Mouse (Mus musculus) left cerebral cortex, postnatal 4 days (tissue): Measurements from ENCODE around the gene Mical3. TPM values are rescaled to one million over a fixed set of nuclear protein-coding genes. Genes with fewer than 3 reads are reported as not detected.

Source experiments
- DNase-seq: peaks from one replicate; pipeline ENCODE4 v3.0.0-alpha.2; 2022
- intact Hi-C: fragments of 180-260 bp; cut with DNase I; formaldehyde crosslinking; loops from one replicate; pipeline ENCODE4 v1.15.1; 2025
- total RNA-seq, 2 experiments: library from RNA; stranded (reverse); gene quantifications; 2 replicates each; pipeline ENCODE4 v1.2.3; 2021

Gene Mical3
- total RNA-seq, 2 experiments from 2014 or later: 149 to 156 TPM

DNA sequence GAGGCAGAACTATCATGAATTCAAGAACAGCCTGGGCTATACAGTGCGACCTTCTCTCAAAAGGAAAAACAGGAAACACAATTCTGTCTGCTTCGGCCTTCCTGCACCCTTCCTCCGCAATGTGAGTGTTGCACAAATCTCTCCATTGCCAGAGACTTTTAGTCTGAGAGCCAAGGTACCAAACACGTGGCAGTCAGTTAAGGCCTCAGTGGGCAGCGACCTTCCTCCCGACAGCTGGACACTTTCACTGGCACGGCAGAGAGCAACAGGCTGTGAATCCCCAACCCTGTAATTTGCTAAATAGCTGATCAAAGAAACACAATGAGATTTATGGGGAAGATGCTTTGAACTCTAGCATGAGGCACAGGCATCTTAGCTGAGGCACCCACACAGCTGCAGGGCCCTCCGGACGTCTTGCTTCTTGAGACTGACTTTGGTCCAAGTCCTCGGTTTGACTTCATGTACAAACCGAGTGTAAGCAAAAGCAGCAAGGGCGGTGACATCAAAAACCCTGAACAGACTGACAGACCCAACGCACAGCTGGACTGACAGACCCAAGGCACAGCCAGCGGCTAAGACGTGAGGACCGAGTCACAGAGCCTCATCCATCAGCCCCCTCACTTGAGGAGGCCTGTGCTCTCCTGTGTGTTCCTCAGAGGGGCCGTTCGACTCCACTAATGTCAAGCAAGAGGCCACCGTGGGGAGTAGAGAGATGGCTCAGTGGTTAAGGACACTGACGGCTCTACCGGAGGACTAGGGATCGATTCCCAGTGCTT lies 73.4 kb downstream of the Mical3 start:
- no peak for DNase-seq
- intact Hi-C loops: no loop called here

DNA sequence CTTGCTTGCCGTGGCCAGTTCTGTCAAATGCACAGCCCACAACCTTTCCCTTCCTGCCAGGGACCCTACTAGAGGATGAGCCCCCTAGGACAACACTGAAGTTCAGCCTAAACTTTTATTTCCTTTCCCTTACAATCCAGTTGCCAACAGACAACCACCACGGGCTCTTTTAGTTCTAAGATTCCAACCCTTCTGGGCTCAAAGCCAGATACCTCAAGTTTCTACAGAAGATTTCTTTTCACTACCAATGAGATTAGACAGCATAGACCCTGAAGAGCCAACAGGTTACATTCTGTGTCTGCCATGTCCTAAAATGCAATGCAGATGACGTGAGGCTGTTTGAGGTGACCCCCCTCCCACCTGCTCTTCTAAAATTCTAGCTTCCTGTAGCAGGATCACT lies 75.3 kb downstream of the Mical3 start:
- intact Hi-C loops: no loop called here

DNA sequence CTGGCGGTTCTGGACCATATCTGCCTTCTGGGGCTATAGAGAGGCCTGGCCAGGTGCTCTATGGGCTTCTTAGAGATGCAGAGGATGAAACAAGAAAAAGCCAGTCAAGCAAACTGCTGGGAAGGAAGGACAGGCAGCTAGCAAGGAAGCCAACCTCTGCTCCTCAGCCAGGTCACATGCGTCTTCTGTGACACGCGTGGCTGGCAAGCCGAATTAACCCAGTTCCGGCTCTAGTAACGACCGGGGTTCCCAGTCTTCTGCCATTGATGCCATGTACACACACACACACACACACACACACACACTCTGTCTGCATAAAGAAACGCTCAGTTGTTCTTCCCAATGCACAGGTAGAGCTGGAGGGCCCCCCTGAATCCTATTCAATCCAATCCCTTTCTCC lies 75.9 kb downstream of the Mical3 start:
- intact Hi-C loops: no loop called here
- no peak for DNase-seq

More for the DNA sequence above, 75.3 kb downstream of the Mical3 start:
- DNase-seq: no peak

DNA sequence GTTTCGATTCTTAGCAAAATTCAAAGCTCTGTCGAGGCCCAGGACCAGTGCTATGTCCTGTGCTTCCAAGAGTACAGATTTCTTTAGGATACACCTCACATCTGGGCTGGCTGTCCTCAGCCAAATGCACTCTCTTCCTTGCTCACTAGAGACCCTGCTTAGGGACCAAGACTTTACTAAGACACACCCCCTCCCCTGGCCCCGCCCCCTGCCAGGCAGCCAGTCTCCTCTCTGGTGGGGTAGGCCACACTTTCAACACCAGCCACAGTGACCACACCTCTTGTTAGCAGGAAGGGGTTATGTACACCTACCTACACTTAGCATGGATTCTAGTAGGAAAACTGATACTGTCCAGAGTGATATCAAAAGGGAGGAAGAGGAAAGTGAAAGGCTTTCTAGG lies 76.5 kb downstream of the Mical3 start:
- no peak for DNase-seq
- intact Hi-C loops: no loop called here

DNA sequence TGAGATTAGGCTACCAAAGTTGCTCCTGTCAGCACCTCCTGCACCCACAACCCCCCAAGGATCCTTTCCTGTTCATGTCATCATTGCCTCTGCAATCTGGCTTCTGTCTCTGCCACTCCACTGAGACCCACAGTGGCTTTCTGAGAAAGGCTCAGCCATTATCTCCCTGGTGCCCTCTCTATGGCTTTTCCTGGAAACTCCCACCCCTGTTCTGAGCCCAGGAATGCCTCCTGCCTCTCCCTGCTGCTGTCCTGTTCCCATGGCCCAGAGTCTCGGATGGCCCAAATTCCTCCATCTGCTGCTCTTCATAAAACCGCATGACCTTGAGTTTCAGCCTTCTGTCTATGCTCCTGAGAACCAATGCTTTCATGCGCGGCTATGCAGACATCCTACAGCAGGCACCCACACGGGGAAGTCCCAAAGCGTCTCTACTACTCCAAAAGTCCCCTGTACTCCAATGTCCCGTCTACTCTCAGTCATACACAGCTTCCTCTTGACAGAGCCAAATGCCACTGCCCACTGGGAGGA lies 77.2 kb downstream of the Mical3 start:
- intact Hi-C loops: no loop called here
- DNase-seq: no peak

DNA sequence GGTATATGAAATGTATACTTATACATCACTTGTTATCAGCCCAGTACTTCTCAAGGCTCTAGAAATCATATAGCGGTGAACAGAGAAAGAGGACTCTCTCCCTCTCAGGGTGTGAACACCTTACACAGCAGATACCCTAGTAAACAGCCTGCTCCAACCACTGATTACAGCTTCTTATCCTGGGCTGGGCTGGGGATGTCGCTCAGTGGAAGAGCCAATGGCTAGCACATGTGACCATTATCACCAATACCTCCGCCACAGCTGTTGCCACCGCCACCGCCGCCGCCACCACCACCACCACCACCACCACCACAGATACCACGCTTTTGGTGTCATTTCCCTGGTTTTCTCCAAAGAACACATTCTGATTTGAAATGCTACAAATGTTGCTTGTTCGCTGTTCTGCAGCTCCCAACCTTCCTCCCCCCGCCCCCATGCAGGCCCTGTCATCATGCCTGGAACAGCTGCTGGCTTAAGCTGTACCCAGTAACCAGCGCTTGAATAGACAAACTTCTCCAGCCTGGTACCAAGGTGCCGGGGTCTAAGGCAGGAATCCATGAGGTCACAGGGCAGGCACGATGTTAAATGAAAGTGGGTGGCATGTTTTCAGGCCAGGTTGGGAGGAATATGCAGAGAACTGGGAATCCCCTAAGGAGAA lies 78.7 kb downstream of the Mical3 start:
- intact Hi-C loops: no loop called here
- DNase-seq: no peak

DNA sequence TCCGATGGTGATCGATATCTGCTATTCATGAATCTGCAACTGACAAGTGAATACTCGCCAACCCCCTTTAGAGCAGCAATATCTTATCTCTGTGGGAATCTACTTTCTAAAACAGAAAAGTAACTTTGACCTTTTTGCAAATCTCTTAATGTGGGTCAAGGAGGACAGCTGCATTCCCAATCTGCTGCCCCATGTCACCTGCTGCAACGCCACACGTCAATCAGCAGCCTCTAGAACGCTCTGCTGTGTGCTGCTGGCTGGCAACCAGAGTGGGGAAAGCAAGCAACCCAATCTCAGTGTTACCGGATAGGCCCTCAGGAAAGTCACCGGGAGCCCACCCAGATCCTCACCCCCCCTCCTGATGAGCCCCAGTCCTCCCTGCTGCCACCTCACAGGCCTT lies 79.4 kb downstream of the Mical3 start:
- intact Hi-C loops: no loop called here
- no peak for DNase-seq

DNA sequence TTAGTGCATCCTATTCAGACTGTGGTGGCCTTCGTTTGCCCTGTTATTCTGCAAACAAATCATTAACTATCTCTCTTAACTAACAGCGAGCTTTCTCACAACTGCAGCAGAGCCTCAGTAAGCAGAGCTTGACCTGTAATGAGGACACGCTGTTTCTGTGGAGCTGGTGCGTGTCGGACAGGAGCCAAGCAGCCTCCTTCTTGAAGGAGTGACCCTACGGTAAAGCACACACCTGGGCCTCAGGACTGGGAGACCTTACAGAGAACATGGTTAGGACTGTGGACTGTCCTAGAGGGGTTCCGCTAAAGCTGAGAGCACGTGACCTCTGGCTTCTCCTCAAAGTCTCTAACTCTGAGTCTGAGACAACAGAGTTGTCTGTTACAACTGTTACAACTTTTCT lies 82.1 kb downstream of the Mical3 start:
- DNase-seq: no peak
- intact Hi-C loops: no loop called here

DNA sequence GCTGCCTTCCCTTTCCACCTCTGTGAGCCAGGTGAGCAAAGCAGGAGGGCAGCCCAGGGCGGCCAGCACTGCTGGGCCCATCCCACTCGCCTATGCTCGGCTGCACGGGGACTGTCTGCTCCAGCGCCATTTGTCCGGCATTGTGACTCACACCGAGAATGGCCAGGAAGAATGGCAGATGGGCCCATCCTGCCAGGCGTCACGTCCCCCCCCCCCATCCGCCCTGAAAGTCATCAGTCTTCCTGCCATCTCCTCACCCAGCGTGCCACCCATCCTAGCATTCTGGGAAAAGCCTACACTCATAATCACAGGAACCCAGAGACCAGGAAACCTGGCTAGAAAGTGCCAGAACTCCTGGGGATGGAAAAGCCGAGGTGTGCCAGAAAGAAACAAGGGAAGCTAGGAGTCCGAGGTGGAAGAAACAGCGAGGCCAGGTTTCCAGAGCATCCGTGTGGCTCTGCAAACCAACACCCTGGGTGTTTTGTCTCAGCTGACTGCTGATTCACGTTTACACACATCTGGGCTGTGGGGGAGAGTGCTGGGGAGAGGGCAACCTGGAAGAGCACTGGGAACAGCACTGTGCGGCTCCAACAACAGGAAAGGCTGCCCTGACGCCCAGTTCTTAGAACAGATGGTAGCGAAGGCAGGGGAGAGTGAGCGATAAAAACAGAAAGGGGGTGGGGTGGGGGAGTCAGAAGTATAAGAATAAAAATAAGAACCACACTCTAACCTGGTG lies 85.3 kb downstream of the Mical3 start:
- intact Hi-C loops: no loop called here
- peak; percentile 44 for DNase-seq

DNA sequence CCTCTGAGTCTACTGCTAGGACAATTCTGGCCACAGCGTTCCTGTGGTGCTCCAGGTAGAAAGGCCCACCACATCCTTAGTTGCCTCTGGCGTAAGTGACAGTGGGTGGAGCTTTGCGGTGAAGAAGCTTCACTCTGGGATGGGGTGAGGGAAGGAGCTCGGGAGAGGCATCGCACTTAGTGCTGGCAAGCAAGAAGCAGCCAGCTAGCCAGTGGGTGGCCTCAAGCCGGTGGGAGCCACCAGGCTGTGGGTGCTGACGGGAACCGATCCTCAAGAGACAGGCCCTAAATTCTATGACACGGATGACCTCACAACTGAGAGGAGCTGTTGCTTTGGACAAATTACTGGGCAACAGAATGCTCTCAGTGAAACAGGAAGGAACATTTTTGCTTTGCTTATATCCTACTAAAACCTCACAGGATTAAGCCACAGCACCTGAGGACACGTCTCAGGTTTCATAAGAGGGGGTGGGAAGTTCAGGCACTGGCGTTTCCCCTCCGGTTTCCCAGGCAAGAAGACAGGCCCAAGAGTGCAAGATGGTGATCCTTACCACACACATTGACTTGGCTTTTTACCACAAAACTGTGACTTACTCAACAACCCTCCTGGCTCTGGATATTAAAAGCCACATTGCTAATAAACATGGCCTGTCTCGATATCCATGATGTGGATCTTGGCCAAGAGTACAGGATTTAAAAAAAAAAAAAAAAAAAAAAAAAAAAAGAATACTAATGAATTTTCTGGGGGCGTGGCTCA lies 87.2 kb downstream of the Mical3 start:
- intact Hi-C loops: no loop called here
- no peak for DNase-seq

DNA sequence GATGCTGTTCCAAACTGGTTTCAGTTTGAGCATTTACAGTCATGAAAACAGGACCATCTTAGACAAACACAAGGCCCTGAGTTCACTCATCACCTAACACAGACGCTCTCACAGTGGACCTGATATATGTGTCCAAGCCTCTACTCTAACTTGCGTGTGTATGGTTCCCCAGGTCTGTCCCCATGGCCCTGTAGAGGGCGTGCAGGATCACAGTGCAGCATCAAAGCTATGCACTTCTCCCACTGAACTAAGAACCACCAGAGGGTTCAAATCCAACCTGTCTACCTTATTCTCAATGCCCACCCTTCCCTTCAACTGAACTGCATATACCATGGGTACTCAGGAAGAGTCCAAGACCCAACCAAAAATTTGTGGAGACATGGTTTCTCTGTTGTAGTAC lies 91.1 kb downstream of the Mical3 start:
- DNase-seq: no peak
- intact Hi-C loops: no loop called here

DNA sequence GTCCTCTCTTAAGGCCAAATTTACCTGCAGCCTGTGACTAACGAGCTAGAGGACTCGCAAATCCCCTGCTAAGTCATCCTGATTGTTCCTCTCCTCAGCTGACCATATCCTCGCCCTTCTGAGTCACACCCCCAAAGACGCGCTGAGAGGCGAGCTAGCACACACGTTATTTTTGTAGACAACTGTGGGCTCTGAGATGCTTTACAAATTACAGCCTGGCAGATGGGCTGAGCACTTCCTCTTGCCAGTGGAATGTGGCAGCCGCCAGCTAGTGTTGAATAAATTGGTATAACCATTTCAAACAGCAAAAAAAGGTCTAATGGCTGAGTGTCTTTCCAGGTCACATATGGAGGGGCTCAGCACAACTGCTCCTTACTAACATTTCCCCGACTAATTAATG lies 91.5 kb downstream of the Mical3 start:
- intact Hi-C loops: no loop called here
- no peak for DNase-seq

DNA sequence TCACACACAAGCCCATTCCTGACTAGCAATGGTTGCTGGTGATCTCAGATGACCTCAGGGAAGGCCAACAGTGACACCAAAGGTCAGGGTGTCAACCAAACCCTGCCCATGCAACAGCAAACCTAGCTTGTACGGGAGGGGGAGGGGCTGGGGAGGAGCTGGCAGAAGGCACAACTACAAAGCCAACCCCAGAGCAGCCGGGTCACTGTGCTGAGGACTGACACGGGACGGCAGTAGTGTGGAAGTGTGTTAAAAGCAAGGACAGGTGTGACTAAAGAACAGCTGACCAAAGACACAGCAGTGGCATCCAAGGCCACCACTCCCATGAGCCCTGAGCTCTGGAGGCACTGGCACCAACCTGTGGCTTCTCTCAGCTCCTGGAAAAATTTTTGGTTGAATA lies 93.7 kb downstream of the Mical3 start:
- intact Hi-C loops: no loop called here
- DNase-seq: no peak

DNA sequence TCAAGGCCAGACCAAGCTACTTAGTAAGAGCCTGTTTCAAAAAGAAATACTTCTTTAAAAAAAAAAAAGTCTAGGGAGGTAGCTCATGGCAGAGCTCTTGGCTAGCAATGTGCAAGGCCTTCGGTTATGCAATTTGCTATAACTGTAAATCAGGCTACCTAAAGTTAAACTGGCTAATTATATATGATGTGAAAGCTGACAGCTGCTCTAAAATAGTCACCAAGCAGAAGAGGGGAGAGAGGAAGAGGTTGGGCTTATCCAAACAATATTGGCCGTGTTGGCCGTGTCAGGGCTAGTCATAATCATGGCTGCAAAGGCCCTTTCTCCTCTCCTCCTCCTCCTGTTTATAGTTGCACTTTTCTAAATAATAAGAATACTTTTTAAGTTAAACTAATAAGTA lies 94.9 kb downstream of the Mical3 start:
- intact Hi-C loops: no loop called here
- DNase-seq: no peak

DNA sequence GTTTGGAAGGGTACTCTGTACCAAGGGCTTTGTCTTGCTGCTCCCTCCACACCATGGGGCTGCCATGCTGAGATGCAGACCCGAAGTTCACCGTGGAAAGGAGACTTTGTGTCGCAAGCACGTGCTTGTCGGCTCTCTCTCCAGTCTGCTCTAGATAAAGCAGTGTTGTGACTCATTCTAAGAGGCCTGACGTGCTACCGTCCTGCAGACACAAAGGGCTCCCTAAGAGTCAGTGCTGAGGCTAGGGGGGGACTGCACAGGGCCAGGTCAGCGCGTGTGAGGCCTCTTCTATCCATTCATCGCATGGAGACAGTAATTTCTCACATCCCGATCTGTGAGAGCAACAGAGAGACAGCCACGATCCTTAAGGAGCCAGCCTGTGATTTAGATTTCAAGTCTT lies 95.5 kb downstream of the Mical3 start:
- DNase-seq: no peak
- intact Hi-C loops: no loop called here

DNA sequence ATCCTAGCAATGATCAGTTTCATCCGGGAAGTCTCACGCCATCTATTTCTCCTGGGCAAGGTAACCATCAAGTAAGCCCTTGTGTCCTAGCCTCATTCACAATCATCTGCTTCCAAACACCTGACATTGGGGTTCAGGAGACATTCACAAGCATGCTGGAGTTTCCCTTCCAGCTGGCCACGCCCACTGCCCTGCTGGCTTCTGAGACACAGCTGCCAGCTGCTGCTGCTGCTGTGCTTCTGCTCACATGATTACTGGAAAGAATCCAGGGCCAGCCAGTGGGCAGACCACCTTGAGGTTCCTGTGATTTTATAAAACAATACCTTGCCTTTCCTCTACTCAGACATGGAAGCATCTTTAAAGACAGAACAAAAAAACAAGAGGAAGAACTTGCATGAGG lies 97.5 kb downstream of the Mical3 start:
- DNase-seq: no peak
- intact Hi-C loops: no loop called here

DNA sequence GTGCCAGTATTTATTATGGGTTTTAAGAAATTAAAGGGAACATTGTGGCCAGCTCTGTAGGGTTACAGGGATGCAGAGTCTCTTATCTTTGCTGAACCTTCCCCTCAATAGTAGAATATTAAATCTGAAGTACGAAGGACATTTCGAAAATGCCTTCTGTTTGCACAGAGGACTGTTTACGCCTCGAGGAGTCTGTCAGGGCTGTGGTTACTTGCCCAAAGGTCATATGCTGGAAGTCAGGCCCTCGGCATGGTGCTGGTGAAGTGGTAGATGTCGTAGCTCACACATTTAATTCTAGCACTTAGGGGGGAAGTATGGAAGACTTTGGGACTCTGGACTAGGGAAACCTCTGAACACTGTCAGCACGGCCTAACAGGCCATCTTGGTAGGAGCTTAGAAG lies 99.4 kb downstream of the Mical3 start:
- DNase-seq: no peak
- intact Hi-C loops: no loop called here

DNA sequence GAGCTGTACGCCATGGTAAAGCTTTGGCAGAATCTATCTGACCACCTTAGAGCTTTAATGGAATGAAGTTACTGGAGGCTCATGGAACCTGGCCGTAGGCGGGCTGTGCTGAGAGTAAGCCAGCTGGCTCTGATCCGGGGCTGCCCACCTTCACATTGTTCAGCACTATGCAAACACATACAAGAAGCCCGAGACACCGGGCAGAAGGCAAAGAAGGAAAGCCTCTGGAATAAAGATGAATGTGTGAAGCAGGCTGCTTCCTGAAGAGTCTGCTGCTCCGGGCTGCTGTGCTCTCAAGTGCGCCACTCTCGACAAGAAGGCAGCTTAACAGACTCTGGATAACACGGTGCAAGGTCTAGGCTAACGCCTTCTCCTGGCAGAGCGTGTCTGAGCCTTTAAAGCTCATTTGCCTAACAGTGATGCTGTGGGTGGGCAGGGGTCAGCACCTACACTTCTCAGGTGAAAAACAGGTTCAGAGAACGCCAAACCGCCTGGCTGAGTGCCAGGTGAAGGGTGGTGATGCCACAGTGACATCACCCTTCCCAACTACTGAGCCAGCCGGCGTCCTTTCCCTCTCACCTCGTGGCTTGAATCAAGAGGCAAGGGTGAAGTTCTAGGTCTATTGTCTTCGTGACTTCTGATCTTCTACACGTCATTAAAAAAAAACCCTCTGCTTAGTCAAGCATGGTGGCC lies 100.8 kb downstream of the Mical3 start:
- intact Hi-C loops: loop anchor here (10.0 kb wide), 1 partner anchor 75 kb away; no protein-coding TSS in a partner anchor
- no peak for DNase-seq

DNA sequence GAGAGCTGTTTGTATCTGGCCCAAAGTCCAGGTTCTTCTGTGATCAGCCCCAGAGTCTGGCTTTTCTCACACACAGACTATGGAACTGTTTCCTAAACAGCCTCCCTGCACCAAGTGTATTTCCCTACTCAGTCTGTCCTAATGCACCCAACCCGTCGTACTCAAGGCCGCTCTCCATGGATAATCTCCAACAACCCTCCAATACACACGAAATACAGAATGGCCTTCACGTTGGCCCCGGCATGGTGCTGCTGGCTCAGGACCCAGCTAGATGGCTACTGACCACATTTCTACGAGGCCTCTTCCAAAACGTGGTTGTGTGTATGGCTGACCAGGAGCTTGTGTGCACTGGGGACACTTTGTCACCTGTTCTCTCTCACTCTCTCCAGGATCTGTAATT lies 102.3 kb downstream of the Mical3 start:
- intact Hi-C loops: loop anchor here (10.0 kb wide), 1 partner anchor 76 kb away; no protein-coding TSS in a partner anchor
- DNase-seq: no peak

DNA sequence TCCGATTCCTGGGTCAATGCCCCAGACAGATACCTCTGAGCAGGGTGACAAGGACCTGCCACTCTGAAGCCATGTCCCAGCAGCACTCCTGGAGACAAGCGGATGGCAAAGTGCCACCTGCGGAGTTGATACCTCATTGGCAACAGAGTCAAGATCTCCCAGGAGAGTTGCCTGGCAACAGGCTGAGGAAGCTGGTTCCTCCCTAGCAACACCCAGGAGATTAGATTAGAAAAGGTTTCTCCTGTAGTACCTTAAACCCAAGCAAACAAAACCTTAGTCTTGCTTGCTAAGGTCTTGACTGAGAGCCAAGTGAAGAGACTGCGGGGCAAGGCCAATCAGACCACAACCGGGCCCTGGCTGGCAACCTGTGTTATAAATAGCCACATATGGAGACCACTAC lies 103.5 kb downstream of the Mical3 start:
- DNase-seq: peak; percentile 47
- intact Hi-C loops: loop anchor here (10.0 kb wide), 1 partner anchor 77 kb away; no protein-coding TSS in a partner anchor
